Mouse (Mus musculus): ENCODE measurements around the gene St3gal5. TPM values are rescaled to one million over a fixed set of nuclear protein-coding genes. Genes with fewer than 3 reads are reported as not detected.

St3gal5 gene
- total and polyA plus RNA-seq, 3 experiments, result 24.4 to 51.8 TPM; not detected in 1

- TF ChIP-seq EP300 (IDR thresholded peaks at IDR 0.05; ENCODE audit: low read depth in 1 of 2, low read length in 2 of 2), result peak in 1 of 2 experiments; percentile 64; a peak in 3 of 4 replicates
Measured at GRCm38 (mm10) chr6:72110577-72110976, 13.2 kb downstream of the St3gal5 start (continued).

DNA sequence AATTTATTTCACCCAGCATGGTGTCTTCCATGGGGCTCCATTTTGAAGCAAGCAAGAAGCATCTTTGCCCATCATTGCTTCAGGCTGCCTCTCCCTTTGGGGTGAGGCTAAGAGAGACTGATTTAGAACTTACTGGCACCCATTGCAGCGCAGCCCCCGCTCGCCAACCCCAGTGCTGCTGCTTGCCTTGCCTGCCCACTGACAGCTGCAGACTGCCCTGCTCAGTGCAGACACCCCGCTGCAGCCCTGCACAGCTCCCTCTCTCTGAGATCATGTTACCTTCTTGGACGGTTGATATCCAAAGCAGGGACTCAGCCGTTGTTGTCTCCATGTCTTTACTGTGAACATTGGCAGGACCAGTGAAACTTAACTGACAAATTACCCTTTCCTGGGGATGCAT lies 15.2 kb downstream of the St3gal5 start:
- H3K36me3 ChIP-seq (ENCODE audit: control insufficient read depth in 1 of 2, insufficient read depth in 2 of 2, low read length in 2 of 2), result peaks cover 2 to 49% of the 10 kb centered on the region in 2 experiments
- H3K27ac ChIP-seq (ENCODE audit: control insufficient read depth, low read depth, low read length), result no peak overlapping the region
- H3K4me1 ChIP-seq (ENCODE audit: control insufficient read depth in 1 of 2, insufficient read depth in 2 of 2, low read length in 2 of 2), result peaks cover 37 to 46% of the 10 kb centered on the region in 2 experiments
- TF ChIP-seq MYB (IDR thresholded peaks at IDR 0.05; ENCODE audit: low read depth, low read length) (no peak), HCFC1 (IDR thresholded peaks at IDR 0.05; ENCODE audit: low read depth, low read length) (no peak), MYC (IDR thresholded peaks at IDR 0.05; ENCODE audit: low read depth, low read length) (no peak), SMC3 (IDR thresholded peaks at IDR 0.05; ENCODE audit: low read depth, low read length) (no peak), MAZ (IDR thresholded peaks at IDR 0.05; ENCODE audit: low read depth, low read length) (no peak), KAT2A (conservative IDR thresholded peaks at IDR 0.05; ENCODE audit: low read depth, low read length) (no peak), ETS1 (IDR thresholded peaks at IDR 0.05; ENCODE audit: low read depth, low read length) (no peak), JUND (IDR thresholded peaks at IDR 0.05; ENCODE audit: low read depth, low read length) (no peak), GATA1 (IDR thresholded peaks at IDR 0.05; ENCODE audit: low read depth, low read length) (no peak), USF2 (IDR thresholded peaks at IDR 0.05; ENCODE audit: borderline replicate concordance in 1 of 2, insufficient read depth in 1 of 2, low read depth in 1 of 2, low read length in 2 of 2) (no peak), TAL1 (IDR thresholded peaks at IDR 0.05; ENCODE audit: low read length) (no peak), POLR2AphosphoS2 (IDR thresholded peaks at IDR 0.05; ENCODE audit: low read length) (no peak), MAX (IDR thresholded peaks at IDR 0.05; ENCODE audit: low read length) (no peak), E2F4 (IDR thresholded peaks at IDR 0.05; ENCODE audit: borderline replicate concordance, low read depth, low read length) (no peak)
- no peak overlapping the region for H3K4me3 ChIP-seq (ENCODE audit: control insufficient read depth in 1 of 2, insufficient read depth in 1 of 2, low read depth in 2 of 2, low read length in 2 of 2)
- peaks cover 30% of the 10 kb centered on the region for H3K79me2 ChIP-seq (ENCODE audit: control insufficient read depth, insufficient read depth, low read length, poor library complexity)
- H3K9ac ChIP-seq (ENCODE audit: control insufficient read depth, low read depth, low read length, poor library complexity, severe bottlenecking), result no peak overlapping the region
- no peak for DNase-seq (ENCODE audit: low read depth, low spot score)
- H3K9me3 ChIP-seq (replicated peaks; ENCODE audit: insufficient read depth, low read length), result no peaks in the 10 kb centered on the region
- H3K27me3 ChIP-seq (ENCODE audit: control insufficient read depth in 1 of 2, insufficient read depth in 2 of 2, low read length in 2 of 2), result no peaks in the 10 kb centered on the region

DNA sequence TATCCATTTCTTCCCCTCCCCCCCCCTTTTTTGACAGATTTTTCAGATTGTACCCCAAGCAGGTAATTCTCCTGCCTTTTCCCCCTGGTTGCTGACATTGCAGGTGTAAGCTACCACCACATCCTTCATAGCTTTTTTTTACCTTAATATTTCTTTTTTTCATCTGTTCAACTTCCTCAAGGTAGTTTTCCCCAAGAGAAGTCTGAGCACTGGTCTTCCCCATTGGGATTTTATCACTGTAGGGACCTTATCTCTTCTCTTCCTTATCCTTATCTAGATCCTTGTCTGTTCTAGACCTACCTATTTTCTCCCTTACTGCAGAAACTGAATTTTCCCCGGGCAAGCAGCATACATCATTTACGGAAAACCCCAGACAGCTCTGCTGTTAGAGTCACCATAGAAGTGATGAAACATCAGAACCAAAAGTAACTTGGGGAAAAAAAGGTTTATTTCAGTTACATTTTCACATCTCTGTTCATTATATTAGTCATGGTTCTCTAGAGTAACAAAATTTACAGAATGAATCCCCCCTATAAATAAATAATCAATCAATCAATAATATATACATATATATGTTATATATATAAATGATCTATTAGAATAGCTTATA lies 15.8 kb downstream of the St3gal5 start:
- Histone ChIP-seq H3K4me3 (ENCODE audit: control insufficient read depth in 1 of 2, insufficient read depth in 1 of 2, low read depth in 2 of 2, low read length in 2 of 2) (no peak overlapping the region), H3K79me2 (ENCODE audit: control insufficient read depth, insufficient read depth, low read length, poor library complexity) (peaks cover 28% of the 10 kb centered on the region), H3K9me3 (replicated peaks; ENCODE audit: insufficient read depth, low read length) (no peaks in the 10 kb centered on the region), H3K27ac (ENCODE audit: control insufficient read depth, low read depth, low read length) (no peak overlapping the region), H3K36me3 (ENCODE audit: control insufficient read depth in 1 of 2, insufficient read depth in 2 of 2, low read length in 2 of 2) (peaks cover 5 to 44% of the 10 kb centered on the region in 2 experiments), H3K9ac (ENCODE audit: control insufficient read depth, low read depth, low read length, poor library complexity, severe bottlenecking) (no peak overlapping the region), H3K4me1 (ENCODE audit: control insufficient read depth in 1 of 2, insufficient read depth in 2 of 2, low read length in 2 of 2) (peaks cover 31 to 40% of the 10 kb centered on the region in 2 experiments), H3K27me3 (ENCODE audit: control insufficient read depth in 1 of 2, insufficient read depth in 2 of 2, low read length in 2 of 2) (no peaks in the 10 kb centered on the region)
- no peak for DNase-seq (ENCODE audit: low read depth, low spot score)
- peak; percentile 54 for TF ChIP-seq GATA1 (IDR thresholded peaks at IDR 0.05; ENCODE audit: low read depth, low read length)
- no peak for TF ChIP-seq USF1 (IDR thresholded peaks at IDR 0.05; ENCODE audit: low read depth, low read length)
